In genomic region chr1:187313323-187313722, GRCm38 (mm10) we compare ENCODE assay signal across 16 mouse cellular contexts.
"Had no signal": no experiment of that assay in that cellular context is flagged by ENCODE, and none has a peak within 500 bp of the region (broad histone marks: within the 10 kb centered on the region; RNA-seq: fewer than 3 reads in every experiment).

No protein-coding gene starts in this region.

- DNase-seq: kidney, postnatal 25 days; layer of hippocampus, postnatal 36 days; left cerebral cortex, postnatal 4 days; liver, postnatal 0 days; lung, embryonic 14.5 days; midbrain, embryonic 14.5 days; thymus, adult 18-20 months; thymus, postnatal 36 days had no signal

- H3K4me1 ChIP-seq: limb, embryonic 12.5 days; limb, embryonic 15.5 days had no signal

- H3K27me3 ChIP-seq: limb, embryonic 12.5 days; limb, embryonic 15.5 days; megakaryocyte, embryonic 14.5 days had no signal

- H3K9ac ChIP-seq: limb, embryonic 12.5 days; limb, embryonic 15.5 days; liver, embryonic 14.5 days; liver, postnatal 0 days; lung, embryonic 14.5 days had no signal

- H3K4me3 ChIP-seq: left cerebral cortex, adult 2 months; limb, embryonic 12.5 days; limb, embryonic 15.5 days; megakaryocyte, embryonic 14.5 days had no signal

- ATAC-seq: liver, postnatal 0 days; lung, postnatal 0 days had no signal

- H3K36me3 ChIP-seq: limb, embryonic 12.5 days; limb, embryonic 15.5 days had no signal

- H3K27ac ChIP-seq: kidney, postnatal 0 days; left cerebral cortex, adult 2 months; limb, embryonic 12.5 days; limb, embryonic 15.5 days; liver, embryonic 14.5 days; macrophage had no signal
